Mouse (Mus musculus) MEL-GATA-1-ER (cell line): ENCODE data around the gene Mylk.

Source experiments
- DNase-seq: peaks from one replicate; pipeline ENCODE4 v3.0.0-alpha.2; 2012; ENCODE audit warnings: low read depth; ENCODE audit errors: extremely low read depth

Mylk gene

DNA sequence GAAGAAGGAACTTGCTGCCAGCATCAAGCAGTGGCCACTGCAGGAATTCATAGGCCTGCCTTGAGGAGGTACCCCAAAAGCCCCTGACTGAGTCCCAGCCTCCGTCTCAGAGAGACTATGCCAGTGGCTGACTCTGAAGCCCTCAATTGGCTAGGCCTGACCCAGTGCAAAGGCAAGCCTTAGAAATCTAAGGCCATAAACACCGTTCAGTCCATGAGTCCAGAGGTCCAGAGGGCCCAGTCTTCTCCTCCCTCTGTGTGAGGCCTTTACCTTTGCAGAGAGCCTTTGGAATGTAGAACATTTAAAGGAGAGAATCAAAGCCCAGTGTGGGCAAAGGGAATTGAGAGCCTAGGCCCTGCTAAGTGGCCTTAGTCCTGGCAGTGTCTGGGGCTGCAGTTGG, 193.2 kb downstream of the Mylk start:
- DNase-seq = no peak

DNA sequence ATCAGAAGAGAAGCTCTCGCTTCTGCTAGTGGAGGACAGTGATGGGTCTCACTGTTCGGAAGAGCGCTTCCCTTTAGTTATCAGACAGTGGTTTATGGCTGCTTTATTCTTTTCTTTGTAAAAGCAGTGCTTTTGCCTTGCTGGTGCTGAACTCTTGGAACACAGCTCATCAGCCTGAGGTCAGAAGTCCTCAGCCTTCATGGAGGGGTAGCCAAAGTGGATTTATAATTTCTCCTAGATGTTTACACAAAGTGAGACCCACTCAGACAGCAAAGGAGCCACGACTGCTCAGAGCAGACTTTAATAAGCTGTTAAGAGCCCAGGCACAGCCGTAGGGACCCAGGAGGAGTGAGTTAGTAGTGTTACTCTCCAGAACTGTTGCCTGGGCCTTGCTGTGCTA, 194.9 kb downstream of the Mylk start:
- DNase-seq = no peak

DNA sequence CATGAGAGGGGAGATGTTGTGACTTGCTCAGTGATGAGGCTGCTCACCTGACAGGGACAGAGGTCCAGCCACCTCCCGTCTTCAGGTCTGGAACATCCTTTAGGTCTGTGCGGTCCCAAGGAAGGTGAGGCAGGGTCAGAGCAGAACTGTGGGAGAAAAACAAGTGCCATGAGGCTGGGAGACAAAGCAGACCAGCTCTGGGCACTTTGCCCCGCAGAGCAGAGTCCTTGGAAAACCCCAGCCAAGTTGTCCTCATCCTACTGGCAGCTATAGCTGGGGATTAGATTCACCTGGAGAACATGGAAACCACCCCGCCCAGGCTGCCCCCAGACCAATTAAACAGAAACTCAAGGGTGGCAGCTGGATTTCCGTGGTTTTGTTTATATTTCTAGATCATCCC, 195.4 kb downstream of the Mylk start:
- no peak for DNase-seq

DNA sequence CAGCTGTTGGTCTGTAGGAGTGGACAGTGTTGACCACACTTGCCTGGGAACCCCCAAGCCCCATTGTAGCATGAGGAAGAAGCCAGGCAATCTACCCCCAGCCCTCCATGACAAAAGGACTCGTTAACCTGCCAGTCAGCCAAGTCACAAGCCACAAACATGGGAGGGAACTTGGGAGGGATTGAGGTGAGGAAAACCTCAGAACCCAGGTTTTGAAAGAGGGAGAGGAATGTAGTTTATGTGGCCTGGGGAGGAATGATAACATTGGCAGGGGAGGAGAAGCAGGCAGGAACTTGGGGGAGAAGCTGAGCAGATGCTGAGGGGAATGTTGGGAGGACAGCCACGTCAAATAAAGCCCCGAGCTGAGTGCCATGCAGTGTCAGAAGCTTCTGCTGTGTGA, 196.9 kb downstream of the Mylk start:
- DNase-seq = no peak

DNA sequence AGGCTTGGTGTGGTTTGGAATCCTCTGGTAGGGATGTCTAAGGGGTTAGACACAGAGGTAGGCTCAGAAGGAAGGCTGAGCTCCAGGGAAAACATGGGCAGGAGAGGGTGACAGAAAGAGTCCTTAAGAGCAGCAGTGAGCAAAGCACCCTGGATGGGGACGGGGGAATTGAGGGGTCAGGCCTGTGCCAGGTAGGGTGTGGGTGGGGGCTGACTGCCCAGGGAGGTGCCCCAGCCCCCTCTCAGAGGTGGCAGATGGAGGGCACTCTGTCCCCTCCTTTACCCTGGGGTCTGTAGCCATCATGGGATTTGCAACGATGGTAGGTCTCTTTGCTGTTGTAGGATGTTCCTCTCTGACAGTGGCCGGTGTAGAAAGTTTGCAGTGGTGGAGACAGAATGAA, 201.3 kb downstream of the Mylk start:
- no peak for DNase-seq

- no peak for DNase-seq
Observed at GRCm38 (mm10) chr16:34950935-34951334, 205.9 kb downstream of the Mylk start.

DNA sequence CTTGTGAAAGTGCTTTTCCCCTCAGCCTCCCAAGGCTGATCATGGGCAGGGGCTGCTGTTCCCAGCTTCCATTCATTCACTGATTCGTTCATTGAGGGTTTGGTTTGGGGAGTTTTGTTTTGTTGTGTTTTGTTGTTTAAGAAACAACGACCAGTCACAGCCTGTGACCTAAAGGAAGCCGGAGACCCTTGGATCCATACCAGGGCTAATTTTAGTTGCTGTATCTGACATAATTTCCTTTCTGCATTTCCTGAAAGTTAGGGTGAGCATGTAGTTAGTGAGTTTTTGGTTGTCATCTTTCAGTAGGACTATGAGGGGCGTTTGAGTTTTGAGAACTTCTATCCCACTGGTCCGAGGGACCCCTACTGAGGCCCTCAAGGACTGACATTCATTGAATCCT, 207.2 kb downstream of the Mylk start:
- DNase-seq = no peak

DNA sequence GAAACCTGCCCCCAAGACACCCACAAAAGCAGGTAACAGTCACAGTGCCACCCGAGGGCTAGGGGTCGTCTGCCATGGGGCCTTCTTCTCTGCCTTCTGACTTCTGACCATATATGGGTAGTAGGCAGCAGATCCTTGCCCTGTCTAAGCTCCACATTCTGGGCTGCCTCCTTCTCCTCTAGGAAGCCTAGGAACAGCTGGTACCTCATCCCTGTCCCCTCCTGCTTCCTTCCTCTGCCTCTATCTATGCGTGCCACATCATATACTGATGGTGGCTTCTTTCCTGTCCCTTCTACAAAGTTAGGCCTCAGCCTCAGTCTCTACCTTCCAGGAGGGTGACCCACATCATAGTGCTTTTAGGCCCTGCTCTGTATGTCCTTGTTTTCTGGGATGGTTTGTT, 207.8 kb downstream of the Mylk start:
- no peak for DNase-seq

DNA sequence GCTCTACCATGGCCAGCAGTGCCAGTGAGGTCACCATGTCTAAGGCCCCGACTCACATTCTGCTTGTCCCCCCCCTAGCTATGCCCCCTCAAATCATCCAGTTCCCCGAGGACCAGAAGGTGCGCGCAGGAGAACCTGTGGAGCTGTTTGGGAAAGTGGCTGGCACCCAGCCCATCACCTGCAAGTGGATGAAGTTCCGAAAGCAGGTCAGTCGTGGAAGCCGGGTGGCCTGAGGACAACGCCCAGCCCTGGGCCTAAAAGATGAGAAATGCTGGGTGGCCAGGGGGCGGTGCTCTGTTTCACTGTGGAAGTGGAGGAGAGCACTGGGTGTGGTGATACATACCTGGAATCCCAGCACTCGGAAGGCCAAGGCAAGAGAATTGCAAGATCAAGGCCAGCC, 208.5 kb downstream of the Mylk start:
- DNase-seq = no peak

- no peak for DNase-seq
Observed at GRCm38 (mm10) chr16:34957487-34958230, 212.6 kb downstream of the Mylk start.

DNA sequence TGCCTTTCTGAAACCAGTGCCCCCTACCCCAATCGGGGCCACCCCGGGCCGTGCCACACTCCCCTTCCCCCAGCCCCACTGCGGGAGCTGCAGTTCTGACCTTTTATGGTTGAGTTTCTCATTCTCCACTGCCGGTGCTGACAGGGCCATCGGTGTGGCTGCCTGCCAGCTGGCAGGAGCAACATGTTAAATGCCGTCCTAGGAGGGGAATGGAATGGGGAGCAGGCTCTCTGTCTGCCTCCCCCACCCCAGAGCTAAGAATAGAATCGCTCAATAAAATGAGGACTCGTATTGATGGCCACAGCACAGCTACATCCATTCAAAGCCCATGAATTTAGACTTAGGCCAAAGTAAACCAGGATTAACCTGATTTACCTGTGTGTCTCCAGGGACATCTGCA, 213.7 kb downstream of the Mylk start:
- DNase-seq = no peak

- no peak for DNase-seq
Observed at GRCm38 (mm10) chr16:34959261-34959660, 214.3 kb downstream of the Mylk start.

GRCm38 (mm10) chr16:34960243-34960642, 215.2 kb downstream of the Mylk start:
- DNase-seq = no peak

DNA sequence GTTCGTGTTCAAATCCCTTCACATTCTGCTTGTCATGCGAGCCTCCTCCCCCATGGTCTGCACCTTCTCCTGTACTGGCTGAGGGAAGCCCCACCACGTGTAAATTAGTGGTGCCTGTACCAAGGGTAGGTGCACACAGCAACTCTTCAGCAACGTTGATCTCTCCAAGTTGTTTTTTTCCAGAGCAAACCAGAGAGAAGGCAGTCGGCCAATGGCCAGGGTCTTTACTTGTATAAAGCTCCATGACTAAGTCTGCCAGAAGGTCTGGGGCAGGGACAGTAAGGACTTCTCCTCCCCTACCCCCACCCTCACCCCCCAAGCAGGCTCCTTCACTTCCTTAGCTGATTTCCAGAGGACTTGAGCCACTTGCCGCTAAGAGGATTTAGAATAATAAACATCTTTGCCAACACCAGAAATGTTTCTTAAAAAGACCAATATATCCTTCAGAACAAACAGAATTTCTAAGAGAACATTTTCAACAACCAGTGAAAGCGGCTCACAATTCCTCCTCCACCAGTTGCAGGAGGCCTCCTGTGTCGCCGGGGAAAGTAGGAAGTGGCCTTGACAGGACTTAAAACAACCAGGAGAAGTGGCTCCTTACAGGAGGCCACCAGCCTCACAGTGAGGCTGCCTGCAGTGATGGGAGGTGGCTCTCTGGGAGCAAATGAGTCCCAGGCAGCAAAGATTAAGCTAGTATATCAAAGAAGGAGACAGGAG, 216.0 kb downstream of the Mylk start:
- DNase-seq = no peak

GRCm38 (mm10) chr16:34962322-34962721, 217.3 kb downstream of the Mylk start:
- no peak for DNase-seq

DNA sequence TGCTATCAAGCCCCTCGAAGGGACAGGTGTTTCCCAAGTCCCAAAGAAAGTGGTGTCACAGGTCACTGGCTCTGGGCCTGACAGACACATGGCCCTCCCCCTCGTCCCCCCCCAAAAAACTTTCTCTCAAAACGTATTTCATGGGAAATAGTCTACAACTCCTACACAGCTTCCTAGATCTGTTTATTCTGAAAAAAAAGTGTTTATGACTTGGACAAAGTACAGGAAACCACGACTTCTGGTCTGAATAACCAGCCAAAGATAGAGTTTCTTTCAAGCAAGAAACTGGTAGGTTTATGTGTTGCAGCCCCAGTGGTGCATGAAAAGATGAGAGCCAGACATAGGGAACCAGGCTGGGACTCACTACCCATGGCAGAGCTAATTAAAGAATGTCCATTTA, 218.0 kb downstream of the Mylk start:
- DNase-seq = no peak

- no peak for DNase-seq
Observed at GRCm38 (mm10) chr16:34966620-34967081, 221.6 kb downstream of the Mylk start.

DNA sequence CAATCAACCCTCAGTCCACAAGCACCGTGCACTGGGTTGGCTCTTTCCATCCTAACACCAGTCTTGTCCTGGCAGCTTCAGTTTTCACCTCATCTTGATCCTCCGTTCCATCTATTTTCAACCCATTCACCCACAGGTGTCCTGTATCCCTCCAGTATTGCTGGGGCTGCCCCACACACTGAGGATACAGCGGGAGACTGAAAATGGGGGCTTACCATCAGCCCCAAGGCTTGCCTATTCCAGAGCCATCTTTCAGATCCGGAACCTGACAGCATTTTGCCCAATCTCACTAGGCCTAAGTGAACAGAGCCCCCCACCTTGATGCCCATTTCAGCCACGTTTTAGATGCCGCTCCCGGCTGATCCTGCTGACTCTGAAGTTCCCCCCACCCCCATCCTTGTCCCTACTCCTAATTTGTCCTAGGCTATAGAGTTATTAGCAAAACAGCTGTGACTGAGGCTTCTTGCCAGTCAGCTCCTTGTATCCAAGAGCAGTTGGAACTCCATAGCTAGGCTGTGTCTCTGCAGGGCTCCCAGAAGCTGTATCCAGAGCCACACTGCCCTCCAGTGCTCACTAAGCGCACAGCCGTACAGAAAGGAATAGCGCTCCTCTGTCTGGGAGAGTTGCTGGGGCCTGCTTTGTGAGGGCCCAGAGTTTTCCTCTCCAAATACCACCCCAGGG, 222.2 kb downstream of the Mylk start:
- no peak for DNase-seq

DNA sequence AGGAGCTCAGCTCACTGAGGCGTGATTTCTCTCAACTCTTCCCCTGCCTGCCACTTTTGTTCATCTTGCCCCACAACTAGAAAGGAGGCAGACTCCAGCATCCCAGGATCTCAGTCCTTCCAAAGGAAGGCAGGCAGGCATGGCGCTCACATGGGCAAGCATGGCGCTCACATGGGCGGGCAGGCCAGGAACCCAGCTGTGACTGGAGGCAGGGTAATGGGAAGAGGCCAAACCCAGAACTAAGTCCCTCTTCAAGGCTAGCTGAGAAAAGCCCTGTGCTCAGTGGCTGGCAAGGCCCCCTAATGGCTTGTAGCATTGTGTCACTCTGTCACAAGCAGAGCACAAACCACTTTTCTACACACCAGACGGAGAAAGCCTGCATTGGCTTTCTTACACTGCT, 223.2 kb downstream of the Mylk start:
- no peak for DNase-seq

GRCm38 (mm10) chr16:34972471-34972870, 227.5 kb downstream of the Mylk start:
- DNase-seq = no peak

- no peak for DNase-seq
Observed at GRCm38 (mm10) chr16:34975544-34975943, 230.5 kb downstream of the Mylk start.

DNA sequence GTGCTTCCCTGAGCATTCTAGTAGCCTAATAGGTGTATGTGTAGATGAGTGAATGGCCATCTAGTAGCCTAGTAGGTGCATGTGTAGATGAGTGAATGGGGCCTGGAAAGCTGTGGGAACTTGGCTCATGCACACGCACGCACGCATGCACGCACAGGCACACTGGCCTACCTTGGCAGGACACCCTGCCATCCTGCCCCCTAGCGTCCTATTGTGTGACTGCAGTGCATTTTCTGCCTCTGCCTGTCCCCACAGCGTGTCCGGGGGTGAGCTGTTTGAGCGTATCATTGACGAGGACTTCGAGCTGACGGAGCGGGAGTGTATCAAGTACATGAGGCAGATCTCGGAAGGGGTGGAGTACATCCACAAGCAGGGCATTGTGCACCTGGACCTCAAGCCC, 231.6 kb downstream of the Mylk start:
- no peak for DNase-seq
